In genomic region chr11:117618774-117619173, GRCm38 (mm10) we compare ENCODE assay signal across 8 mouse cellular contexts. TPM values are rescaled to one million over a fixed set of nuclear protein-coding genes. Genes with fewer than 3 reads are reported as not detected.
A peak's percentile ranks its signal among the peaks of the same experiment; 100 is the strongest.
DNase-seq lines count a peak whose midpoint lies in the region; ATAC-seq lines count a peak whose summit lies in the region.

No protein-coding gene starts in this region.

- H3K27me3 ChIP-seq in forebrain, embryonic 12.5 days = peaks cover 48% of the 10 kb centered on the region
- peaks cover 61% of the 10 kb centered on the region for H3K27me3 ChIP-seq in forebrain, embryonic 10.5 days (ENCODE audit: poor library complexity, severe bottlenecking)
- H3K27me3 ChIP-seq in limb, embryonic 13.5 days = peaks cover 32% of the 10 kb centered on the region
- peaks cover 62% of the 10 kb centered on the region for H3K27me3 ChIP-seq in heart, embryonic 12.5 days (replicated peaks)

- WGBS in forebrain, embryonic 12.5 days = 72% methylated on average over 7 of the region's 7 CpGs
- WGBS in forebrain, embryonic 10.5 days = 84% methylated on average over 7 of the region's 7 CpGs
- WGBS in limb, embryonic 13.5 days = 46% methylated on average over 7 of the region's 7 CpGs
- WGBS in heart, embryonic 12.5 days = 78% methylated on average over 7 of the region's 7 CpGs

- H3K9ac ChIP-seq in forebrain, embryonic 12.5 days = no peak overlapping the region
- H3K9ac ChIP-seq in limb, embryonic 13.5 days = no peak overlapping the region
- no peak overlapping the region for H3K9ac ChIP-seq in heart, embryonic 12.5 days

- H3K4me1 ChIP-seq in forebrain, embryonic 12.5 days = peaks cover 25% of the 10 kb centered on the region
- H3K4me1 ChIP-seq in forebrain, embryonic 10.5 days = peaks cover 45% of the 10 kb centered on the region
- peaks cover 36% of the 10 kb centered on the region for H3K4me1 ChIP-seq in limb, embryonic 13.5 days
- peaks cover 30% of the 10 kb centered on the region for H3K4me1 ChIP-seq in heart, embryonic 12.5 days (replicated peaks)

- 0 out of 2 replicates have a peak overlapping the region, but pooled peaks have one; percentile 19 for H3K27ac ChIP-seq in forebrain, embryonic 12.5 days
- no peak overlapping the region for H3K27ac ChIP-seq in forebrain, embryonic 10.5 days
- H3K27ac ChIP-seq in limb, embryonic 13.5 days = peak overlapping the region; percentile 29; the same call in 1 of the 2 replicates
- H3K27ac ChIP-seq in heart, embryonic 12.5 days (ENCODE audit: poor library complexity, severe bottlenecking) = no peak overlapping the region

- no peak overlapping the region for H3K4me3 ChIP-seq in forebrain, embryonic 12.5 days (replicated peaks)
- H3K4me3 ChIP-seq in forebrain, embryonic 10.5 days = no peak overlapping the region
- H3K4me3 ChIP-seq in limb, embryonic 13.5 days = no peak overlapping the region
- no peak overlapping the region for H3K4me3 ChIP-seq in heart, embryonic 12.5 days

- no peak for DNase-seq in forebrain, embryonic 10.5 days (ENCODE audit: extremely low spot score, low spot score)
- peak; percentile 24 to 26 for DNase-seq in B cell, adult 2 months
- DNase-seq in gastrocnemius, postnatal 10 days = peak; percentile 66
- no peak for DNase-seq in heart, adult 9 months (ENCODE audit: low spot score in 2 of 2)
- DNase-seq in spleen, adult 18-20 months = no peak

- H3K4me2 ChIP-seq in forebrain, embryonic 12.5 days = no peak overlapping the region
- peak overlapping the region; percentile 54 for H3K4me2 ChIP-seq in limb, embryonic 13.5 days (replicated peaks)
- no peak overlapping the region for H3K4me2 ChIP-seq in heart, embryonic 12.5 days

- no peak for ATAC-seq in forebrain, embryonic 12.5 days (ENCODE audit: low FRiP score)
- ATAC-seq in limb, embryonic 13.5 days (ENCODE audit: low FRiP score, low read depth) = no peak
- ATAC-seq in heart, embryonic 12.5 days (ENCODE audit: insufficient number of reproducible peaks, low FRiP score) = no peak

- no peaks in the 10 kb centered on the region for H3K36me3 ChIP-seq in forebrain, embryonic 12.5 days (replicated peaks)
- no peaks in the 10 kb centered on the region for H3K36me3 ChIP-seq in forebrain, embryonic 10.5 days (replicated peaks)
- no peaks in the 10 kb centered on the region for H3K36me3 ChIP-seq in limb, embryonic 13.5 days
- H3K36me3 ChIP-seq in heart, embryonic 12.5 days = no peaks in the 10 kb centered on the region

- no peaks in the 10 kb centered on the region for H3K9me3 ChIP-seq in forebrain, embryonic 12.5 days
- no peaks in the 10 kb centered on the region for H3K9me3 ChIP-seq in forebrain, embryonic 10.5 days
- H3K9me3 ChIP-seq in limb, embryonic 13.5 days = no peaks in the 10 kb centered on the region
- no peaks in the 10 kb centered on the region for H3K9me3 ChIP-seq in heart, embryonic 12.5 days (replicated peaks)

RNA-seq across cellular contexts. Expression of gene Tnrc6c, which starts 35.3 kb away (rescaled TPM):
- 23.7 and 25.0 TPM in 2 replicates for polyA plus RNA-seq in forebrain, embryonic 12.5 days (2016; fragmentation: Nextera tagmentation; extraction: Ambion mirVana)
- 11.3 and 12.0 TPM in 2 replicates for polyA plus RNA-seq in forebrain, embryonic 10.5 days (2016; fragmentation: Nextera tagmentation; extraction: Ambion mirVana)
- total RNA-seq in gastrocnemius, postnatal 10 days (2021) = 10 to 100 TPM; 20.5 to 25.8 TPM
- 19.3 and 19.6 TPM in 2 replicates for polyA plus RNA-seq in limb, embryonic 13.5 days (2015; fragmentation: Nextera tagmentation; extraction: Ambion mirVana)
- 7.6 and 8.2 TPM in 2 replicates for polyA plus RNA-seq in heart, embryonic 12.5 days (2016; fragmentation: Nextera tagmentation; extraction: Ambion mirVana)

Comparison
In these comparisons a context has a peak if more than half of its experiments do, and no peak if none do; other contexts are left out.
1. H3K27ac ChIP-seq: peak in forebrain, embryonic 12.5 days (single experiment) and limb, embryonic 13.5 days (single experiment); none in forebrain, embryonic 10.5 days (single experiment) and heart, embryonic 12.5 days (single experiment).
2. DNase-seq: peak in B cell, adult 2 months (2 of 2) and gastrocnemius, postnatal 10 days (single experiment); none in forebrain, embryonic 10.5 days (single experiment), heart, adult 9 months (0 of 2) and spleen, adult 18-20 months (0 of 2).